Mouse (Mus musculus) c-Kit-positive CD71-negative TER-119-negative erythroid progenitor cells, embryonic 14.5 days (primary cell): ENCODE data around the gene Gstt4.
"Not testable (repeated sequence)": the region's sequence is repeated elsewhere in the genome, so short reads cannot be mapped to it uniquely, and the experiment has no call there.

Experiments
- DNase-seq: peaks from one replicate; pipeline ENCODE4 v3.0.0-alpha.2; 2013; ENCODE audit warnings: low read depth

Gstt4 gene

GRCm38 (mm10) chr10:75822443-75822842, at the start of gene Gstt4:
Gene Gstt4, minus strand, starts transcription at chr10:75822543.
- DNase-seq = no peak

- no peak for DNase-seq
These were observed 39.2 kb upstream of the Gstt4 start for GRCm38 (mm10) chr10:75861587-75861986.

GRCm38 (mm10) chr10:75860746-75861145, 38.4 kb upstream of the Gstt4 start:
- no peak for DNase-seq

DNA sequence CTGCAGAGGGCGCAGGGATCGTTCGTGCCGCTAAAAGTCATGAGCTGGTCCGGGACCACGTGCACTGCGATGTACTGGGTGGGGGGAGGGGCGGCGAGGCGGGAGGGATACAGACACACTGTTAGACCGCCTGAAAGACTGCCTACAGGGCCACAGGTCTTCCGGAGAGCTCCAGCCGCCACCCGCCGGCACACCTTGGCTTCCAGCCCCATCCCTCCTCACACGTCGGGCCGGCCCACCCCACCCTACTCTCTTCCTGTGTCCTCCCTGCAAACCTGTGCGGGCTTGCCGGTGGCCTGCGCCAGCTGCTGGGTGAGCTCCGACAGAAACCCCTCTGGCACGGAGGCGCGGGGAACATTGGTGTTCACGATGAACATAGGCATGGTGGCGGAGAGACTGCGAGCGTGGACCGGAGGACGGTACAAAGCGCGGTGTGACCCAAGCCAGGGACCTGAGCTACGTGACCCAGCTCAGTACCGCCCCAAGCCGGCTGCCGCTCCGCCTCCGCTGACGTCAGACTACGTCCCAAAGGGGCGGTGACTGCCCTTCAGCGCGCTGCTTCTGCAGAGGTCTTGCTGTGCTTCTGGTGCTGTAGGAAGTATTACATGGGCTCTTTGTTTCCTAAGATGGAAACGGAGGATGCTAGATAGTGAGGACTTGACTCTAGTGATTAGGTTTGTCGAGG, 37.6 kb upstream of the Gstt4 start, which contains the start of gene Mif:
Gene Mif (minus strand): TSS at position 455 of the 685 bp plus-strand sequence.
- peak; percentile 82 for DNase-seq

DNA sequence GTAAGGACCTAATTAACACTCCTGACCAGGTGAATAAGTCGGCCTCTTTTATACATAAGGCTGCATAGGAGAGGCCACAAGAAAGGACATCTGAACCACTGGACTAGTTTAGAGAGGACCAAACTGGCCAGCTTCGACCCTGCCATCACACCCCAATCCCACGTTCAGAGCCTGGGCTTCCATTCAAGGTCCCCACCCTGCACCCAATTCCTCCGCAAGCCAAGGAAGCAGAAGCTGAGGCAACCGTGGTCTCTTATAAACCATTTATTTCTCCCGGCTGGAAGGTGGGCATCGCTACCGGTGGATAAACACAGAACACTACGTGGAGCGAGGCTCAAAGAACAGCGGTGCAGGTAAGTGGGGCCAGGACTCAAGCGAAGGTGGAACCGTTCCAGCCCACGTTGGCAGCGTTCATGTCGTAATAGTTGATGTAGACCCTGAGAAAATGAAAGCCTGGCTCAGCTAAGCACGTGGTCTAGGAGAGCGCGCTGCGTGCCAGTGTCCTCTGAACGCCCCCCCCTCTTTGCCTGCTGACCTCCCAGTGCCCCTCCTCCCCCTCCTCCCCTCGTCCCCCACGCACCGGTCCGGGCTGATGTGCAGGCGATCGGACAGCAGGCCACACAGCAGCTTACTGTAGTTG, 36.9 kb upstream of the Gstt4 start:
- DNase-seq = no peak

DNA sequence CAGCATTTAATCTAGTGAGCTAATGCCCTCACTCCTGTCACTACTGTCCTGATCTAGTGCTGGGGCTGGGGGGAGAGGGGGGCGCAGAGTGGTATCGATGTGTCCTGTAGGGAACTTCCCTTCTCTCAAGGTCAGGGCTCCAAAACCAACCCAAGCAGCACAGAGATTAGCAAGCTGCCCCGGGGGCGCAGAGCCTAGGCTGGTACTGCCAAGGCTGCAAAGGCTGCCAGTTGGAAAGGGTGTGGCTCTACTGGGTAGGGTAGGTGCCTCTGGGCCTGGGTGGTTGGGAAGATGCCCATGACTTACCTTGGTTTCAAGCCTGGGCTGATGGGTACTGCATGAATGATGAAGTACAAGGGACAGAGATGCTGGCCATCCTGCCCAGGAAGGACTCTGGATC, 35.3 kb upstream of the Gstt4 start:
- DNase-seq = no peak

DNA sequence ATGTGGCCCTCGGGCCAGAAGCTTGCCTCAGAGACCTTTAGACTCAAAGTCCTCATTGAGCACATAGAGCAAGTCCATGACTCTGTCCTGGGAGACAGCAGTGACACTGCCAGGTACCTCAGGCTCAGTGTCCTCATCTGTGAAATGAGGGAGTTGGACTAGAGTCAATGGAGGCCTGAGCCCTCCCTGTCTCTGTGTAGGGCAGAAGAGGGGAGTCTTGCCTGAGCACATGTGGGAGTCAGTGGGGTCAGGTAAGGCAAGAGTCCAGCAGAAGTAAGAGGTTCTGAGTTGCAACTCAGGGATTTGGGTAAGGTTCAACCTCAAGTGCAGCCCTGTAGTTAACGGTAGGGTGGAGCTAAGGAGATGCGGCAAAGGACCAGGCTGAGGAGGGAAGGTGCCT, 34.6 kb upstream of the Gstt4 start:
- DNase-seq = no peak

- DNase-seq = no peak
These were observed 34.0 kb upstream of the Gstt4 start for GRCm38 (mm10) chr10:75856155-75856907.

- no peak for DNase-seq
These were observed 33.2 kb upstream of the Gstt4 start for GRCm38 (mm10) chr10:75855416-75855981.

DNA sequence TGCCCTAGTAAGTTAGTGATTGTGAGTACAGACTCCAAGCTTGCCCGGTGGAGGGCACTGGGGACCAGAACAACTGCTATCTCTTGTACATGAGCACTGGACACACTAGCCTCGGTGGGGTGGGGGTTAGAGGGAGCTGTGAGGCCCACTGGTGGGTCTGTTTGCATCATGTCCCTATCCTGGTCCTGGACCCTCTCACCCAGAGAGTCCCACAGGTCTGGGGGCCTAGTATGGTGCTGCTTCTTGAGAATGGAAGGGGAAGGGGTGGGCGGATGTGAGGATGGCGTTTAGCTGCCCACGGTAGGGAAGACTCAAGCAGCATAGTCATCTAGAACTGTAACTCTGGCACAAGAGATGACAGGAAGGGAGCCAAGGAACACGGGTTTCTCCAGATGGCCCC, 32.4 kb upstream of the Gstt4 start:
- DNase-seq = no peak

DNA sequence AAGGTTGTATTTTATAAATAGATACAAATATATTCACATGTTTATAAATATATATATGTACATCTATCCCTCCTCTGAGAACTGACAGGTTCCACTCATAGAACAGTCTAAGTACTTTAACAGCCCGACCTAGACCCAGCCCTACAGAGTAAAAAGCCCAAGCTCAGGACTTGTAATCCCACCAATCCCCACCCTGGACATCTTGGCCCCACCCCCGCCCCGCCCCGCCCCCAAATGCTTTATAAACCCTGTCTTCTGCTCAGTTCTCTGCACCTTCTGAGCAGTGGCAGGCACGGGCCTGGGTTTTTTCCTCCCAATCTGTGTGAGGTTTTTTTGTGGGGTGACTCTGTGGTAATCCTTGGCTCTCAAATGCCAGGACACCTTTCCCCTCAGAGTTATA, 31.8 kb upstream of the Gstt4 start:
- DNase-seq = no peak

DNA sequence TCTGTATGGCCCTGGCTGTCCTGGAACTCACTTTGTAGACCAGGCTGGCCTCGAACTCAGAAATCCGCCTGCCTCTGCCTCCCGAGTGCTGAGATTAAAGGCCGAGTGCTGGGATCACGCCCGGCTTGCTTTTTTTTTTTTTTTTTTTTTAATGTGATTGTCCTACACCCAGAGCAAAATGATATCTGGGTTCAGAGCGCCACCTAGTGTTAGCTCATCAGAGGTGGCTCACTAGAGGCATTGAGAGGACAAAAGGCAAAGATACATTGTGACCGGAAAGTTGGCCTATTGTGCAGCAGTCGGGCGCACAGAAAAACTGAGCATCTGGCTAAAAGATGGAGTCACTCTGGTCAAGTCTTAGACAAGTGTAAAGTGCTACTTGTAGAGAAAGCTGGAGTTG, 31.1 kb upstream of the Gstt4 start:
- peak; percentile 88 for DNase-seq

DNA sequence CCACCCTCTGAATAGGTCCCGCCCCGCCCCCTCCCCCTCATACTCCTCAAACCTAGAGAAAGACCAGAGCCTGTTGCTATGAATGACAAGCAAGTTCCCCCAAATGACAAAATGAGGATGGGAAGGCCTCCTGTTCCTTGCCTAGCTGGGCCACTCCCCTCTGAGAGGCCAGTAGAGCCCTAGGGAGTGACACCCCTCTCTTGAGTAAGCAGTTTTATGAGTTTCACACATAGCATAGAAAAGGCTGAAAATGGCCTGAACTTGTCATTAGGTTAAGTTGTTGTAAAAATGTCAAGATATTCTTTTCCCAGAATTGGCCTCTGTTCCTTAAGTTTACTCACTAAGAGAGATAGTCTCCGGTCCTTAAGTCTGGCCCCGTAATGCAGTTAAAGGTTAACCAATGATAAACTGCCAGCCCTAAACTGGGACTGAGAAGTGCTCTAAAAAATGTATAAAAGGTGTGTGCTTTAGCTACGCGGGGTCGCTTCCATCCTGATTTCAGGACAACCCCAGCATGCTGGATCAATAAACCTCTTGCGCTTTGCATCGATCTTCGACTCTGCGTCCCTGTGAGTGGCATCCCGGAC, 30.3 kb upstream of the Gstt4 start:
- DNase-seq = no peak

DNA sequence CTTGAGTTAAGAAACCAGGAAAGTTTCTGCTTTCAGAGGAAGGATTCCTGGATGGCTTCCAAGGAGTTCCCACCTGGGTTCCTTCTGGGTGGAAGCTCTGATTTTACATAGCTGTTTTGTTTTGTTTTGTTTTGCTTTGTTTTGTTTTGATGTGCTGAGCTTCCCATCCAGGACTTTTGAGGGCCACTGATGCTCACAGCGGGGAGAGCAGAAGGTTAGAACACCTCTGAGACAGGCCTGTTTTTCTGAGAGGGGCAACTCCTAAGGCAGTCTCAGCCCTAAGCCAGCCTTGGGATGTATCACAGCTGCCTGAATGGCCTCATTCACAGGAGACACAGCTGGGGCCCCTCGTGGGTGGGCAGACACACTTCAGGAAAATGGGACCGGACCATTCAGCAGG, 29.3 kb upstream of the Gstt4 start:
- no peak for DNase-seq

DNA sequence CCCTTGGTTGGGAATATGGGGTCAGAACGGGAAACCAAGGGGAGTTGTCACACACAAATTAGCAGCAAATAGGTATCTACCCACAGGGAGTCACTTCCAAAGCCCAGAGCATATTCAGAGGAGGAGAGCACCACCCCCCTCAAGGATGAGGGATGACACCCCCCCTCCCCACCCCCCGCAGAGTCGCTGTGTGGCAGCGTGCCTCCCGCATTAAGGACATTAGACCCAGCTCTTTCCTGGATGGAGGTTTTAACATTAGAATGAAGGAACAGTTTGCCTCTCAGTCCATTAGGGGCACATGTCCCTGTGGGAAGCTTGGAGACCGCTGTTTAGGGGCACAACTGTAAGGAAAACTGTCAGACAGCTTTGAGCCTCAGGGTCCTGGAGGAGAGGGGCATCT, 28.7 kb upstream of the Gstt4 start:
- DNase-seq = no peak

DNA sequence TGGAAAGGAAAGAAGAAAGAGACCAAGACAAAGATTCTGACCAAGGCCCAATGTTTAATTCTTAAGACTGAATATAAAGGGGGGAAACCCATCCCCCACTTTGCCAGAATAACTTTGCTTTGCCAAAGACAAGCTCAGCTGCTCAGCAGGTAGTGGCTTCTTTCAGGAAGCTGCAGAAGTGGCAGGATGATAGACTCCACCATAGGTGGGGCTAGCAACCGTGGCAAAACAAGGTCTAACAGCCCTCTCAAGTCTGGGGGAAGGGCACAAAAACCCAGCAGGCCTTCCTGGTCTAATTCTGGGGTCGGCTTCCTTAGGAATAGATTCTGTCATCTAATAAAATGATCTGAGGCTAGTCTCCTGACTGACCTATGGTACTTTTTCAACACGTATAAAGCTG, 26.0 kb upstream of the Gstt4 start:
- DNase-seq = no peak

GRCm38 (mm10) chr10:75845306-75845930, 23.1 kb upstream of the Gstt4 start:
- no peak for DNase-seq

DNA sequence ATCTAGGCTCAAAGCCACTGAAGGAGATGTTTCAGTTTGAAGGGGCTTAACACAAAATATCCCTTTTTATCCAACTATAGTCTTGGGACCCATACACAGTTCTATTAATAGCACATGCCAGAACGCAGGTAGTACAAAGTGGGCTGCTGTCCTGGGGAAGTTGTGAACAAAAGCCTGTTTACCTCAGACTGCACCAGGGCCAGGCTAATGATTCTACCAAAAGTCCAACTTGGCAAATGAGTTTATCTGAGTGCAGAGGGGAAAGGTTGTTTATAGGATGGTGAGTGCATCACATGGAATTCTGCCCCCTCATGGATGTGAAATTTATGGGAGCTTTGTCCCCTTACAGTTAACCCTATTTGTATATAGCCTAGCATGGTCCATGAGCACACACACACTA, 22.5 kb upstream of the Gstt4 start:
- no peak for DNase-seq

- DNase-seq = not testable (repeated sequence)
These were observed 21.6 kb upstream of the Gstt4 start for GRCm38 (mm10) chr10:75843898-75844297.

- DNase-seq = no peak
These were observed 16.7 kb upstream of the Gstt4 start for GRCm38 (mm10) chr10:75839092-75839491.

- DNase-seq = peak; percentile 87
These were observed 15.0 kb upstream of the Gstt4 start, which contains the start of gene Gstt2 for GRCm38 (mm10) chr10:75837248-75837759. Gene Gstt2, minus strand, starts transcription at chr10:75837424.
